Mouse (Mus musculus) activated CD4-positive, CD25-positive, alpha-beta regulatory T cell, adult 4 months (primary cell): ENCODE results near the gene Sdcbp2. TPM values are rescaled to one million over a fixed set of nuclear protein-coding genes. Genes with fewer than 3 reads are reported as not detected.
A peak's percentile ranks its signal among the peaks of the same experiment; 100 is the strongest.
"Not testable (repeated sequence)": the region's sequence is repeated elsewhere in the genome, so short reads cannot be mapped to it uniquely, and the experiment has no call there.

Source experiments
- ATAC-seq: one replicate; pipeline ENCODE4 v1.8.0; 2017
- polyA plus RNA-seq, 2 experiments: library from polyadenylated mRNA; unstranded; fragments of 100-300 nt; shearing (Covaris generic); gene quantifications; one replicate each; pipeline ENCODE4 v1.2.1; 2017

Sdcbp2 gene
- polyA plus RNA-seq, 2 experiments from 2014 or later: 79.8 to 85.3 TPM

DNA sequence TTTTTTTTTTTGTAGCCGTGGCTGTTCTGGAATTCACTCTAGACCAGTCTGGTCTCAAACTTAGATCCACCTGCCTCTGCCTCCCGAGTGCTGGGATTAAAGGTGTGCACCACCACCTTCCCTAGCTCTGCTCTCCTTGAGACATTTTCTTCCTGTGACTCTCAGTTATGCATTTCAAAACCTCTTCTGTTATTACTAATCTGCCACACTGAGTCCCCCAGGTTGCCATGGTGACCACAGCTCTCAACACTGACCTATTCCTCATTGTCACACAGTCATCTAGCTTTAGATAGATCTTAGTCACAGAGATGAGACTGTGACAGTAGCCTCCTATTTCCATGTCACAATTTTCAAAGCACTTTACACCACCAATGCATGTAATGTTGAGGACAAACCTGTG is 3.0 kb upstream of the Sdcbp2 start:
- peak; percentile 32 for ATAC-seq

DNA sequence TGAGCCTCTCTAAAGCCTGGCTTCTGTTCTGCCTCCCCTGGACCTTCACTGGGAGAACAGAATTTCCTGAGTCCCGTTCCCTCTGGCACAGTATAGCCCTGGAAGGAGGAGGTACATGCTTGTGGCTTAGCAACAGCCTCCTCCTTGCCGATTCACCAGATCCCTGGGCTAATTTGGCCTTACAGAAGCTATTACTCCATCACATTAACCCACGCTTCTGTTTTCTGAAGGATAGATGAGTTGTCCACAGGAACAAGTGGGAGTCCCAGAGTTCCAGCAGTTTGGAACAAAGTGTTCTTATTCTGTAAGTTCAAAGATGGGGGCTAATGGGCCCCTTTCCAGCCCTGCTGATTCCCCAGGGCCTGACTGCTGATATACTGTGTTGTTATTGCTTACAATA is 1.2 kb downstream of the Sdcbp2 start:
- no peak for ATAC-seq

- ATAC-seq: no peak
These were observed 2.2 kb downstream of the Sdcbp2 start for GRCm38 (mm10) chr2:151574607-151575006.

- ATAC-seq: no peak
These were observed 2.8 kb downstream of the Sdcbp2 start for GRCm38 (mm10) chr2:151575119-151575698.

DNA sequence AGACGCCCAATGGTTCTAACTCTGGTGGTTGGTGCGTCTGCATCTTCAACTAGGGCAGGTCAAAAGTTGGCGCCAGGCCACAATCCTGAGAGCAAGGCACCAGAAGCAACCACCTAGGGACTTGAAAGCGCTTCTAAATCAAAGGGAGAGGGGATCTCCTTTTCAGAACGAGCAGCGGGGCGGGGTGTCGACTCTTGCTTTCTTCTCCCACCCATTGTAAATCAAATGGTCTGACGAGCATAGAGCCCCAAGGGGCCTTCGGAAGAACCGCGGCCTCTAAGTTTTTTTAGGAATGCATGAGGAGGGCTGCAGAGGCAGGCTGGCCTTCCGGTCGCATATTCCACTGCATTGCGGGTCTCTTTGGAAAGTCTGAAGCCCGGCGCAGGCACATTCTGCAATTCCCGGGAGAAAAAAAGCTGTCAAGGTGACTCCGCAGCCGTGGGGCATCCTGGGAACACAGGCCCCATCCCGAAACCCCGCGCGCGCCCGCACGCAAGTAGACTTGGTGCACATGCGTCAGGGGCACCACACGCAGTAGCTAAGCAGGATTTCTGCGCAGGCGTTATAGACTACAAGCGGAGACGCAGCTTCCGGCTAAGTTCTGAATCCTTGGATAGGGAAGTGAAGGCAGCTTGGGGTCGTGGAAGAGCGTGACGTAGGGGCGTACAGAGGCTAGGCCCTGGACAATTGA is 3.4 kb downstream of the Sdcbp2 start:
- ATAC-seq: peak; percentile 57

DNA sequence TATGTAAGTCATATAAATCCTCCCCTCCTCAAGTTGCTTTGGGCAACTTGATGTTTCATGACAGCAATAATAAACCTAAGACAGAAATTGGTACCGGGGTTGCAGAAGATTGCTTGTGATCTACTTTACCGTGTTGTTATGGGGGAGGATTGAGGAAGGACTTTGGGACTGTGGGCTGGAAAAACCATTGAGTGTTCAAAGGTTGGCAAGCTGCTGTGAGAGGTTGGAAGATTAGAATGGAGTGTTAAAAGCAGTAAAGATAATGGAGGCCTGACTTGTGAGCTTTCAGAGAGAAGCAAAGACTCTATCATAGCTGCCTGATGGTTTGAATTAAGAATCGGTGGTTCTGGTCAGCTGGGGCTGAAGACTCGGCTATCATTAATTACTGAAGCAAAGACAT is 6.8 kb downstream of the Sdcbp2 start:
- ATAC-seq: no peak

DNA sequence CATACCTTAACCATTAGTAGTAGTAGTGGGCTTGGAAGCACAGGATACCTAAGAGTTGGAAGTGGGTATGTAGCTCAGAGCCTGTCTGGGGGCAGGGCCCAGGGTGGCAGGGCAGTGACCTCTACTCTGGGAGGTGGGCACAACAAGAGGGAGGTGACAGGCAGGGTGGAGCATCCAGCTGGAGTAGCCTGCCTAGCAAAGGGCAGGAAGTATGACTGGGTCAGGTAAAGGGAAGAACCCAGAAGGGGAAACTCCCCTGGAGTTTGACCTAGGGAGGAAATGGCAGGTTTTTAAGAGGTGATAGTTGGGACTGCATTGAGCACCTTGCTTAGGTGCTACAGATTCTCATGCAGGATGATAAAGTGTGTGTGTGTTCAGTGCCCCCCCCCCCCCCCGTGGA is 8.5 kb downstream of the Sdcbp2 start:
- peak; percentile 55 for ATAC-seq

DNA sequence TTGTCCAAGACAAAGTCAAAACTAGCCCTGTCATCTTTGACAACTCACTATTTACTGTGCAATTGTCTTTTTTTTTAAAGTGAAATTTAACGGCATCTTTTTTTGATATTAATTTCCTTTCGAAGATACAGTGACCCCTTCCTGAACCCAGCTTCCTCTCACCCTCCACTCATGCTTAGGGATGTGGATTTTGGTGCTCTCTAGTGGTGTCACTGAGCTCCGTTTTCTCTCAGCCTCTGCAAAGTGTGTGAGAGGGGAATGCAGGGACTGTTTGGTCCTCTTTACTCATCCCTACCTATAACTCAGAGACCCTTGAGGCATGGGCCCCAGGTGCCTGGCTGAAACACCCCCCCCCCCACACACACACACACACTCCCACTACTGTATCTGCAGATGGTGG is 13.5 kb downstream of the Sdcbp2 start:
- no peak for ATAC-seq

DNA sequence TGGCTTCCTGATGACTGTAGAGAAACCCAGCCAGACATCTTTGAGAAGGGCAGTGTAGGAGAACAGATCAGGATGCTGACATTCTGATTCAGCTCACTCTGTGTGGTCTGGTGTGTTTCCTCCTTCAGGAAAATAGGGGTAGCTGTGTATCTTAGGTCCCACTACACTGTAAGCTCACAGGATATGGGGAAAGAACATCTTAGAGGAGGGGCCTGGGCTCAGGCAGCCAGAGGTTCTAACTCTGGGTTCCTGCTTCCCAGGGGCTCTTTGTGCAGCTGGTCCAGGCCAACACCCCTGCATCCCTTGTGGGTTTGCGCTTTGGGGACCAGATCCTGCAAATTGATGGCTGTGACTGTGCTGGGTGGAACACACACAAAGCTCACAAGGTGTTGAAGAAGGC is 14.4 kb downstream of the Sdcbp2 start:
- ATAC-seq: no peak

GRCm38 (mm10) chr2:151587306-151587705 is 14.9 kb downstream of the Sdcbp2 start:
- no peak for ATAC-seq

DNA sequence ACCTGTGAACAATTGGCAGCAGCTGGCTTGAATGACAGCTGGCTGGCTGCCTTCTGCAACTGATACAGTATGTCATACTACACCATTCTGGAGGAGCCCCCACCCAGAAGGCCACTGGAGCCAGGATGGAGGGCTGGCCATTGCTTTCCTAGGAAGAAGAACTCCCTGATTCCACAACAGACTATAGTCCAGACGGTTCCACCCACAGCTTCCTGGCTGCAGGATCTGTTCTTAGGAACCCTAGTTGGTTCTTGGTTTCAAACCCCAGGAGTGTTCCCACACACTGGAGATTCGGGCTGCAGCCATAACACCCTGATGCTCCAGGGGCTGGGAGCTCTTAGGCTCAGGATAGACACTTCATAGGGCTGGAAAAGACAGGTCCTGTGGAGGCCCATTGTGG is 25.6 kb downstream of the Sdcbp2 start:
- no peak for ATAC-seq

DNA sequence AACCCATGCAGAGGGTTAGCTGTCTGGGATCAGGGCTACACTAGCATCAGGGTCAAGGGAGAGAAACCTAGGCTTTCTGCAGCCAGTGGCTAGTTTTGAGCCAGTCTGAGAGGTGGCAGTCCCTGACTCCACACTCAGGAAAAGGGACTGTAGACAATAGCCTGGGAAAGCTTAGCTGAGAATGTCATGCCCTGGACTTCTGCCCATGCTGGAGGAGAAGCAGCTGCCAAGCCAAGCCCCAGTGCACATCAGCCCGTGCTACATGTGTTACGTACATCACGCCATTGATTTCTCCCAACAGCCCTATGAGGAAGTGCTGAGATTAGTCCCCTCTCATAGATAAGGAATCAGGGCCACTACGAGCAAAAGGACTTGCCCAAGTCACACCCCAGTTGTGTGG is 29.7 kb downstream of the Sdcbp2 start:
- no peak for ATAC-seq

DNA sequence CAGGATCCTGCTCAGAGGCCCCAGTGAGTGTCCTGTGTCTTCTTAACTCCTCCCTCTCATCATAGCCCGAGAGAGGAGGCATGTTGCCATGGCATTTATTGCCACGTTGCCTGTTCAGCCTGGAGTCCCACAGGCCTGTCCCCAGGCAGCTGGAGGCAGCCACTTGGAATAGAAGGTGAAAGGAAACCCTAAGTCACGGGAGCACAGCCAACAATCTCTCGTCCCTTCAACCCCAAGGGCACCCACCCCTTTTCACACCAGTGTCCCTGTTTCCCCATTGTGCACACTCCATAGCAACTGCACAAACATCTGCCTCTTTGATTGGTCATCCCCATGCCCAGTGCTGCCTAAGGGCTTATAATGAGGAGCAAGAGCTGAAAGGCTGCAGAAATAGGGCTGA is 31.2 kb downstream of the Sdcbp2 start:
- no peak for ATAC-seq

DNA sequence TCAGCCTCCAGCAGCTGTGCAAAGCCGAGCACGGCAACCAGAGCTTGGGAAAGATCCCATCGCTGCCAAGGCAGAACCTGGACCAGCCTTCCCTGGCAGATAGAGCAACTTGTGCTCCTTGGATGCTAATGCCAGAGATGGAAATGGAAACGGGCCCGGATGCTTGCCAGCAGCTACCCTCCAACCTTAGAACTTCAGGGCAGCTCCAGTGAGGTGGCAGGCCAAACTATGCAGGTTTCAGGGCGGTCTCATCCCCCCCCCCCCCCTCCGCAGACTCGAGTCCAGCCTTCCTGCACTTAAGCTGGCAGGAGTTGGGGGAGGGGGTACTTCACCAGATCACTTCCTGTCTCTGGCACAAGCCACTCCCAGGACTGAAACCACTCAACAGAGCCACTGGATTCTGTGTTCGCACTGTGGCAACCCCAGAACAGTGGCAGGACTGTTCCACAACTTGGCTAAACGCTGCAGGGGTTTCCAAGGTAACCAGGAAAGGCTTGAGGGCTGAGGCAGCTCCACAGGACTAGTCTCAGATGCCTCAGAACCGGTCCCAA is 33.1 kb downstream of the Sdcbp2 start:
- no peak for ATAC-seq

DNA sequence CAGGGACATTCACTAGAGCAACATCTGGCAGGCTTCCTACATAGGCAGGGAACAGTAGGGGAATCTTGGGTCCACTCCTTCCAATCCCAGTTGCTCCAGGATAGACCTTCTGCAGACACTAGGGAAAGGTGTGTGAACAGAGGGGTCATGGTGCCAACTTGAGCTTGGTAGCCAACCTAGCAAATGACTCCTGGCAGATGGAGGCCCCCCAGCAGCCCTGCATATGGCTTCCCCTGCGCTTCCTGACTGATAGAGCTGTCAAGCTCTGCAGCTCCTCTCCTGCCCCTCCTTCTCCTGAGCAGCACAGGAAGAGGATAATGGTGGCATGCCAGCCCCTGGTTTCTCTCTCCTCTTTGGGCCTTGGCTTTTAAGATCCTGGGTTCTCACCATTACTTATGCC is 36.0 kb downstream of the Sdcbp2 start:
- ATAC-seq: no peak

- no peak for ATAC-seq
These were observed 37.6 kb downstream of the Sdcbp2 start for GRCm38 (mm10) chr2:151609974-151610373.

DNA sequence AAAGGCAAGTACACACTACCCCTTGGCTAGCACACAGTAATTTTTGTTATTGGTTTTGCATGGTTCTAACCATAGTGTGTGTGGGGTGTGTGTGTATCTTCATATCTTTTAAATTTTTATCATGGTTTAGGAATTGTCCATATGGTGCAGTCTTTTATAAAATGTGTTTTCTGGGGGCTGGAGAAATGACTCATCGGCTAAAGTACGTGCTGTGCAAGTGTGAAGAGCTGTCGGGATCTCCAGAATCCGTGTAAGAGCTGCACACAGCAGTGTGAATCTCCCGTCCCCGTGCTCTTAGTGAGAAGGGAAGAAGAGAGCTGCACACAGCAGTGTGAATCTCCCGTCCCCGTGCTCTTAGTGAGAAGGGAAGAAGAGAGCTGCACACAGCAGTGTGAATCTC is 43.4 kb downstream of the Sdcbp2 start:
- not testable (repeated sequence) for ATAC-seq

GRCm38 (mm10) chr2:151616551-151617329 is 44.3 kb downstream of the Sdcbp2 start:
- no peak for ATAC-seq

- no peak for ATAC-seq
These were observed 51.4 kb downstream of the Sdcbp2 start for GRCm38 (mm10) chr2:151623776-151624175.

DNA sequence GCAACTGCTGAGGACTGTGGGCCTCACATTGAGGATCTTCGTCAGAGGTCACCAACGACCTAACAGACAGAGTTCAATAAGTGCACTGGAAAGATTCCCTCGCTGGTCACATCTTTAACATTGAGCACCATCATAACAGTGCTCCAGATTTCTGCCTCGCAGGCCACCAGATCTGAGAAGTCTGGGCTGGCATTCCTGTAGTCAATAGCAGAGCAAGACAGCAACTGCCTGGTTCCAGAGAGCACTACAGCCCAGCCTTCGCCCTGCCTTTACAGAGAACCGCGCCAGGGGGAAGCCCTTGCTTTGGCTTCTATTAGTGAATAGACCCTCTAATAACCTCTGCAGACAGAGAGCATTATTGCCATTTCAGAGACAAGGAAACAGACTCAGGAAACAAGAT is 53.9 kb downstream of the Sdcbp2 start:
- no peak for ATAC-seq

GRCm38 (mm10) chr2:151628011-151628410 is 55.6 kb downstream of the Sdcbp2 start:
- no peak for ATAC-seq

GRCm38 (mm10) chr2:151629310-151629709 is 56.9 kb downstream of the Sdcbp2 start:
- no peak for ATAC-seq

DNA sequence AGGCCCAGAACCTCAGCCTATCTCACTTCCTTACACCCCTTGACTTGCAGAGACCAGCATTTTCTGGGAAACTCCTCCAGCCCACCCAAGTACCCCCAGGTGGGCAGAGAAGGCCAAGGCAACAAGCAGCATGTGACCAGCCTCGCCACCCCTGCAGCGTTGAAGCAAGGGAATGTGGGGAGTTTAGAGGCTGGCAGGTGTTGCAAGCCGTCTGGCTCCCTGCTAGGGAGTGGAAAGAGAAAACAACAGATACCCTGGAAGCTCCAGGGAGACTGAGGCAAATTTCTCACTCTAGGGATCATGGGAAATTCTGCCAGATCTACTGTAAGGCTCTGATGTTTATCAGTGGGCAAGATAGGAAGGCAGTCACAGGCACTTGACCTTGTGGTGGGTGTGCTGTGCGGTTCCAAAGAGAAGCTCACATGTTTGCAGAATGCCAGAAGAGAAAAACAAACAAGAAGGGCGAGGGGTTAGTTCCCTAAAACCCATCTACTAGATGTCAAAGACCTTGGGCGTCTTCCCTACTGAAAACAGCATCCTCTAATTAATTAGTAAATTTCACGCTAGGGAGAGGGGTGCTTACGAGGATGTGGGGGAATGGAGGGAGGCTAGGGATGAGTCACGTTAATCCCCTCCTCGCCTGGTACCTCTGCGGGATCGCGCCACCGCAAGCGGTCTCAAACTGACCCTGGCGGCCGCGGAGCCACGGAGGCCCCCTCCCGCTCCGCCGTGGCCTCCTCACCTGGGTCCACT is 59.2 kb downstream of the Sdcbp2 start:
- ATAC-seq: peak; percentile 32
